Mouse (Mus musculus): ENCODE measurements around the gene Myo9b.

The Myo9b gene

GRCm38 (mm10) chr8:71391696-71392095 is 119.2 kb downstream of the Myo9b start:
- no peak for DNase-seq

- peak in 1 of 2 experiments; percentile 1 for DNase-seq
Observed at GRCm38 (mm10) chr8:71392391-71392790, 119.9 kb downstream of the Myo9b start.

DNA sequence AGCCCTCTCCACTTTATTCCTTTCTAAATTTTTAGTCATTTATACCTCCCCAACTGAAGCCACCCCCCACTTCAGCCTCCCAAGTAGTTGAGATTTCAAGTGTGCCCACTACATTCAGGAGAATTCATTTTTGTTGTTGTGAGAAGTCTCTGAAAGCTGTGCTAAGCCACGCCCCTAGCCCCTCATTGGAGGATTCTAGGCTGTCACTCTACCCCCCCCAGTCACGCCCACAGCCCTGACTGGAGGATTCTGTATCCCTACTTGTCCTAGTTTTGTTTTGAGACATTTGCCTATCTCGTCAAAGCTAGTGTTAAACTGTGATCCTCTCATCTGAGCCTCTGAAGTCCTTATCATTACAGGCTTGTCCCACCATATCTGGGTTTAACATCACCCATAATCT is 120.4 kb downstream of the Myo9b start:
- DNase-seq, result peak; percentile 3 to 41

- peak; percentile 10 to 27 for DNase-seq
Observed at GRCm38 (mm10) chr8:71394481-71394880, 122.0 kb downstream of the Myo9b start.

DNA sequence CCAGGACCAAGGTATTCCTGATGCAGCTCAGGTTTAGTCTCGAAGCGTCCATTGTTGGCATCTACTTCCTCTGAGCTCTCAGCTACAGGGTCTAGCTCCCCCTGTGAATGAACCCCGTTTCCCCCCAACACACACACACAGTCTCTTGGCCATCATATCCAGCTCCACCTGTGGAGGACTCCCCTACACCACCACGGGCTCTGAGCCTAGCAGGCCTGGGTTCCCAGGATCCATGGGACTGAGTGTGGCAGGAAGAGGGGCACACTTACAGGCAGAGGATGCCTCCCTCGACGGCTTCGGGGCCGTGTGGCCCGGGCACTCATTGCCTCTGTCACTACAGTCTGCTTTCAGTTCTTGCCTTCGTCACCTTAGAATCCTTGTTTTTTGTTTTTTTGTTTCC is 122.6 kb downstream of the Myo9b start:
- peak; percentile 4 to 9 for DNase-seq

- DNase-seq, result peak in 1 of 2 experiments; percentile 20
Observed at GRCm38 (mm10) chr8:71395629-71396028, 123.1 kb downstream of the Myo9b start, which contains the start of gene Ushbp1. Ushbp1 (minus strand) TSS chr8:71395802.

DNA sequence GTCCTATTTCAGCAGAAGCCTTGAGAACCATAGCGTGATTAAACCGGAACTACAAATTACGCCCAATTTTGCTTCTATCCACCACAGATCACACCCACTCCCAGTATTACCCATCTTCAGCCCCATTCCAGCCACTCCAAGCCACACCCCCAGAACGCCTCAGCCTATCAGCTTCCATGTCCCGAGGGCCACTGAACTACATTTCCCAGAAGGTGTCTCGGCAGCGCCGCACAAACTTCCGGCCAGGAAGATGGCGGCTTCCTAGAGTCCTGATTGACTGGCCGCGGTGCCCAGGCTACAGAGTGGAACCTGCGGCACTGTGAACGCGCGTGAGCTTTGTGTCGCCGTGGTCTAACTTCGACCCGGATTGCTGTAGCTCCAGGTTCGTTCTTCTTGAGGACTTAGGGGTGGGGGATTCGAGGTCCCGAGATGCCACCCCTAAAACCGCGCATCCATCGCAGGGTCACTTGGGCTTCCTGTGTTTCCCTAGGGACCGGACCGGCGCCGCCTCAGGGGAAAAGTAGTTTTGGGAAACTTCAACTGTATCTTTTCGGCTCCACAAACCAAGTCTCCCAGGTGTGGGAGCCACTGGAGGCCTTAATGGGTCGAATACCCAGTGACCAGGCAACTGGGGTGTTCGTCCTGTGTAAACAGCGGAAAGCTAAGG is 124.3 kb downstream of the Myo9b start, which contains the start of gene Babam1:
Gene Babam1 (plus strand): TSS at position 223 of the 667 bp plus-strand sequence.
- DNase-seq, result peak; percentile 91 to 94

DNA sequence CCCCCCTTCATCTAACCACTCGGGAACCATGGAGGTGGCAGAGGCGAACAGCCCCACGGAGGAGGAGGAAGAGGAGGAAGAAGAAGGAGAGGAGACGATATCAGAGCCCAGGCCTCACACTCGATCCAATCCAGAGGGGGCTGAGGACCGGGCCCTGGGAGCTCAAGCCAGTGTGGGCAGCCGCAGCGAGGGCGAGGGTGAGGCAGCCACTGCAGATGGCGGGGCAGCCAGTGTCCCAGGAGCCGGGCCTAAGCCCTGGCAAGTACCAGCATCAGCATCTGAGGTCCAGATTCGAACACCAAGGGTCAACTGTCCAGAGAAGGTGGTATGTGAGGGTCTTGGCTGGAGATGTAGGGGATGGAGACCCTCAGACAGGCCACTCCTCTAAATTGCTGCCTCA is 125.2 kb downstream of the Myo9b start:
- DNase-seq, result peak in 1 of 2 experiments; percentile 31

GRCm38 (mm10) chr8:71400826-71401225 is 128.3 kb downstream of the Myo9b start:
- DNase-seq, result no peak

DNA sequence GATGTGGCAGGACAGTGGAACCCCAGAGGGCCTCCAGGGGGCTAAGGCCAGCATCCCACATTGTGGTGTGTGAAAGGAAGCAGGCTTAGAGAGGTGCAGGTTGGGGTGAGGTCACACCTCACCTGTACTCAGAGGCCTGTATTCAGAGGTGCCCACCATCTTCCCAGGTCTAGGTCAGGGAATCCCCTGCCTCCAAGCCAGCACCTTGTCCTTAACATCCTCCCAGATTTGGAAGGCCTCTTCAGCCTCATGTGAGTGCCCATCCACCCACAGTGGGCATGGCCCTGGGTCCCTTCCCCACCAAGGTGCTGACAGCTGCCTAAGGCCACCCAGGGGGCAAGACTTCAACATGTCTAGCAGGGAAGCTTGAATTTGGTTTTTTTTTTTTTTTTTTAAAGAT is 128.9 kb downstream of the Myo9b start:
- peak in 1 of 2 experiments; percentile 9 for DNase-seq

DNA sequence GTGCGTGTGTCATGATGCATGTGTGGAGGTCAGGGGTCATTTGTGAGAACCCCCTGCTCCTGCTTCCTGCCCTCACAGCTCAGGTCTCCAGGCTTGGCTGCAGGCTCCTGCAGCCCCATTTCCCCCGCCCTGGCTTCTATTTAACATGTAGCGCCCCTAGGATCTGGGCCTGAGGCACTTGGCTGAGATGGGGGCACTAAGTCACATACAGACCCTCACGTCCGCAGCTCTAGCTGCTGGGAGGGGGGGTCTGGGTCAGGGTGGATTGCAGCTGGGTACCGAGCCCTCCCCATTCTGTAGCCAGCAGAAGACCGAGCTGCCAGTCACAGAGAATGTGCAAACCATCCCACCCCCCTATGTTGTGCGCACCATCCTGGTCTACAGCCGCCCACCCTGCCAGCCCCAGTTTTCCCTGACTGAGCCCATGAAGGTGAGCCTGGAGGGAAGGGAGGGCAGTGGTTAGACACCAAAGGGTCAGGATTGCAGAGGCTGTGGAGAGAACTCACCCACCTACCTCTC is 130.0 kb downstream of the Myo9b start:
- DNase-seq, result peak in 1 of 2 experiments; percentile 7

GRCm38 (mm10) chr8:71403107-71403885 is 130.8 kb downstream of the Myo9b start:
- DNase-seq, result no peak

GRCm38 (mm10) chr8:71404011-71404410 is 131.5 kb downstream of the Myo9b start:
- DNase-seq, result peak in 1 of 2 experiments; percentile 14

- peak in 1 of 2 experiments; percentile 25 for DNase-seq
Observed at GRCm38 (mm10) chr8:71404951-71405351, 132.4 kb downstream of the Myo9b start.

GRCm38 (mm10) chr8:71405401-71406098 is 133.0 kb downstream of the Myo9b start, which contains the start of gene Ankle1:
Ankle1 (plus strand) TSS chr8:71406010.
- DNase-seq, result peak; percentile 94 to 96

- peak; percentile 52 to 65 for DNase-seq
Observed at GRCm38 (mm10) chr8:71406099-71407015, 133.8 kb downstream of the Myo9b start.

- DNase-seq, result peak in 1 of 2 experiments; percentile 12
Observed at GRCm38 (mm10) chr8:71407441-71407840, 134.9 kb downstream of the Myo9b start.

DNA sequence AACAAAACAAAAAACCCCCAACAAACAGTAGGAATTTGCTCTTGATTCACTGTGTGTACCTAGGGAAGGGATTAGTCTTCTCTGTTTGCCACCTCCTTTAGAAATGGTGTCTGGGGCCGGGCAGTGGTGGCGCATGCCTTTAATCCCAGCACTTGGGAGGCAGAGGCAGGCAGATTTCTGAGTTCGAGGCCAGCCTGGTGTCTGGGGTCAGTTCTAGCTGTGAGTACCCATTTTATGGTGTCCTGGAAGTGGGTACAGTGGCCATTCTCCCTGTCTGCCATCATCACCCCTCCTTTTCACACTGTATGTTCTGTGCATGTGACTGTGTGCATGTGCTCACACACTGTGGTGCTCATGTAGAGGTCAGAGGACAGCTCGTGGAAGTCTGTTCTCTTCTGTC is 135.7 kb downstream of the Myo9b start:
- DNase-seq, result no peak
